Mouse (Mus musculus) kidney, adult 11 months (tissue): ENCODE data around the gene Dlgap1.

Experiments used
- DNase-seq: peaks from one replicate; pipeline ENCODE4 v3.0.0; 2022

Gene Dlgap1

DNA sequence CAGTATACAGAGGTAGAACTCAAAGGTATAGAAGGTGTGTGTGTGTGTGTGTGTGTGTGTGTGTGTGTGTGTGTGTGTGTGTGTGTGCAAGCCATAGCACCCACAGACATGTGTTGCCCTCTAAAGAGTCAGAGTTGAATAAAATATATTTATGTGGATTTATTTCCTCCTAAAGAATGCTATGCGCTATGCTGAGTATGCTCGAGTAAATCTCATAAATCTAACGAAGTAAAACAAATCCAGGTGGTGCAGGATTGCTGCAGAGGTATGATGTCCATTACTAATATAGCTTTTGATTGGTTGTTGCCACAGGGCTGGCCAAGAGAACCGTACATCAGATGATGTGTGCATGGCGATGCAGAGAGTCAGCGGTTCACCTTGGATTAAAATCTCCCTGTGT is 222.4 kb downstream of the Dlgap1 start:
- DNase-seq = no peak

GRCm38 (mm10) chr17:70222891-70223290 is 254.0 kb downstream of the Dlgap1 start:
- no peak for DNase-seq

DNA sequence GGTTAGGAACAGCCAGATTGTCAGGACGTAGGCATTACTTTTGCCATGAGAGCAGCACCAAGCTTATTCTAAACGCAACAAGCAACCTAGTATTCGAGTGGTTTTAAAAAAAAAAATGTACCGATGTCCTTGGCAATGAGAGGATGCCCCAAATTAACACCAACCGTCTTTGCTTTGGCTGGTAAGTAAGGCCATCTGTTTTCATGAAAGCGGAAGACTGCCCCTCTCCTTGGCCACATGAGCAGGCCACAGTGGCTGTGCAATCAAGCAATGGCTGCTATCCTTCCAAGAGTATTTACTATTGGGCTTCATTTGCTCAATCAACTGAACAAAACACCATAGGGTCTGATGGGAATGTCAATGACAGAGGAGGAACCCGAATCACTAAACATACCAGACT is 278.5 kb downstream of the Dlgap1 start:
- no peak for DNase-seq

- DNase-seq = no peak
Measured at GRCm38 (mm10) chr17:70248250-70248649, 279.4 kb downstream of the Dlgap1 start.

GRCm38 (mm10) chr17:70252476-70252875 is 283.6 kb downstream of the Dlgap1 start:
- no peak for DNase-seq

GRCm38 (mm10) chr17:70256371-70256770 is 287.5 kb downstream of the Dlgap1 start:
- DNase-seq = no peak

DNA sequence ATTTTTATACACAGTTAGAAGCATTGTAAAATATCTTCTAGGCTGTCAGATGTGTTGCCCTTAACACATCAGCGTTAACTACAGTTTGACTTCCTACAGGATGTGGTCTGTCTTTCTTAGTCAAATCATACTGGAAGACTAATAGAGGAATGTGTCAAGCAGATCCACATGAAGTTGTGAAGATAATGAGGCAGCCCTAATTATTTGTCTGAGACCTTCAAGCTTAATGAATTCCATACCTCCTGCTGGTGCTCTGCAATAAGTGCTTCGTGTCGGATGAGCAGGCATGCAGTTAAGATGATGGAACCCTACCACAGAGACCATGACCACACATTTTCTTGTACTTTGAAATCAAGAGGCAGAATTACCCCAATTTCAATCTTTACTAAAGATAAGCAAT is 294.3 kb downstream of the Dlgap1 start:
- no peak for DNase-seq

- no peak for DNase-seq
Measured at GRCm38 (mm10) chr17:70272125-70272524, 303.3 kb downstream of the Dlgap1 start.

GRCm38 (mm10) chr17:70287708-70288107 is 318.8 kb downstream of the Dlgap1 start:
- DNase-seq = no peak

GRCm38 (mm10) chr17:70294106-70294505 is 325.2 kb downstream of the Dlgap1 start:
- no peak for DNase-seq

GRCm38 (mm10) chr17:70301941-70302478 is 333.1 kb downstream of the Dlgap1 start:
- DNase-seq = no peak

- DNase-seq = no peak
Measured at GRCm38 (mm10) chr17:70302656-70303055, 333.8 kb downstream of the Dlgap1 start.

- DNase-seq = no peak
Measured at GRCm38 (mm10) chr17:70305021-70305420, 336.1 kb downstream of the Dlgap1 start.

DNA sequence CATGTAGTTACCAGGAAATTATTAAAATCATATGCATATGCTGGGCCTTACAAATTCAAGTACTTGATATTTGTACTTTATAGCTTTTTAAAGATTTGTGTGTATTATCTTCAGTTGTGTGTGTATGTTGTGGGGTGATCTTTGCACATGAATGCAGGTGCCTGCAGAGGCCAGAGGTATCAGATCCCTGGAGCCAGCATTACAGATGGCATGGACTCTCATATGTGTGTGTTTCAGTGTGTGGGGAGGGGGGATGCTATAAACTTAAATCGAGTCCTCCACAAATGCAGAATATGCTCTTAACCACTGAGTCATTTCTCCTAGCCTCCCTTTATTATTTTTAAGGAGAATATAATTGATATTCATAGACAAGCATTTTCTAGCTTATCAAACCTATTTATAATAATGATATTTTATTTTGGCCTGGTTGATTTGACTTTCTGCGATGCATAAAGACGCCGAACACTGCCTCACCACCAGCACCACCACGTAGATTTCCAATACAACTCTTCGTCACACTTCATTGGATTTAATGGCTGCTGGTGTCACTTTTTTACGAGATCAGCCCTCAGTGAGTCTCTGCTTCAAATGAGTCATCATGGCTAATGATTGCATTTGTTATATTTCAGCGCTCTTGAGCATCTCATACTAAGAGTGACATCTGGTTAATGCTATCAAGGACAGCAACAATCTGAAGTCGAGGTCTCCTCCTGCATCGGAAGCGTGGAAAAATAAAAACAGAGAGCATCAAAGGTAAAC is 338.7 kb downstream of the Dlgap1 start:
- DNase-seq = no peak

DNA sequence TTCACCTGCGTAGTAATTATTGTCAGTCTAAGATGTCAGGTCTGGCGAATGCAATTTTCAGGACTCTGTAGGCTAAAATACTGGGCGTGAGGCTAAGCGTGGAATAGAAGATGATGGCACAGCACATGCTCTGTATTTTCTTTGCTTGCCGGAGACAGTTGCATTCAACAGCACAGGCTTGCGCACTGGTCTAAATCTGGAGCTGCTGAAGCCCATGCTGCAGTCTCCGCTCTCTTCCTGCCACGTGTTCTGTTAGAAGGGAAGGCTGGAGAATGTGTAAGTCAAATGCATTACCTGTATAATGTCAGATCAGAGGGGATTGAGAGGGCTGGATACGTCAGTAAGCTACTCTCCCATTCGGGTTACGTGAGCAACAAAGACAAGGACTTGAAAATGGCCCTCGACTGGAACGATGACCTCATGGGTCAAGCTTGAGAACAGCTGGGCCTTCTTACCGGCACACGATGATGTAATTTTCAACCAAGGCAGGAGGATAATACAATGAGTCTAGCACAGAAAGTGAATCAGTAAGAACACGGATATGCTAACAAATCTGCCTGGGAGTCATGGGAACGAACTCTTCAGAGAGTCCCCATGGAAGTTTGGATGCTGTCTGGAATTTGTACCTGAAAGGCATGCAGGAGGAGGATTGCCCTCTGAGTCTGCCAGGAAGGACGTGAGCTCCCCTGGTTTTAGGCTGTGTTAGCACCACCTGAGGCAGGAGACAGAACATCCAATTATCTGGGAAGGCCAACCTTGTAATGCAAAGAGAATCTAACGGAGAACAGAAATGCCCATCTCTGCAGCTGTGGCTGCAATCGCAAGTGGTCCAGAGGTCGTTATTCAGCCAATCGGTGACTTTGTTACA is 339.7 kb downstream of the Dlgap1 start:
- DNase-seq = no peak

DNA sequence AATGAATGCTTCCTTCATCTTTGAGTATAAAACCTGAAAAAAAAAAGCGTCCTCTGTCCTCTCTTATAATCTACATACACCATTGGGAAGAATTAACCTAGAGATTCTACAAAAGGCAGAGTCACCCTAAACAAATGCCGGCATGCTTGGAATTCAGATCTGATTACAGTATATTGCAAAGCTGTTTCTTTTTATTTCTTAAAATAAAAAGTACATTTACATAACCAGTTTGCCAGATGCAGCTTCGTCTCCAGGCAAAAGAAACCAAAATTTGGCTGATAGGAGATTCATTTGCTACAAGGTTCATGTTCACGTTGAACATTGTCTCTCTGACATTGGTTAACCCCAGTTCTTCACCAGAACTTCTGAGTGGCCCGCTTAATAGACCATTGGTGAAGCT is 347.5 kb downstream of the Dlgap1 start:
- no peak for DNase-seq

DNA sequence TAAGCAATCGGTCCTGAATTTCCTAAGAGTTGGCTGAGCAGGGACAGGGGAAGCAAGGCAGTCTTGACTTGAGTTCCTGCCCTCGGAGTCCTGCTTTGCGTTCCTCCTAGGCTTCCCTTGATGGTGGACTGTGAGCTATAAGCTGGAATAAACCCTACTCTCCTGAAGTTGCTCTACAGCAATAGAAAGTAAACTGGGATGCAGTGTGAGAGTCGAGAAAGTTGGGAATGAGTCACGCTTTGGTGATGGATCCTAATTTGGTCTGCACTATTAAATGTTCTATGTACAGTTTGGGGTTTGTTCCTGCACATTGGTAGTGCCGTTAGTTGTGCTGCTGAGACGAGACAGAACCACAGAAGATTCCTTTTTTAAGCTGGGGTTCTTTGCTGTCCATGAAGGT is 348.9 kb downstream of the Dlgap1 start:
- no peak for DNase-seq

- no peak for DNase-seq
Measured at GRCm38 (mm10) chr17:70321976-70322375, 353.1 kb downstream of the Dlgap1 start.

DNA sequence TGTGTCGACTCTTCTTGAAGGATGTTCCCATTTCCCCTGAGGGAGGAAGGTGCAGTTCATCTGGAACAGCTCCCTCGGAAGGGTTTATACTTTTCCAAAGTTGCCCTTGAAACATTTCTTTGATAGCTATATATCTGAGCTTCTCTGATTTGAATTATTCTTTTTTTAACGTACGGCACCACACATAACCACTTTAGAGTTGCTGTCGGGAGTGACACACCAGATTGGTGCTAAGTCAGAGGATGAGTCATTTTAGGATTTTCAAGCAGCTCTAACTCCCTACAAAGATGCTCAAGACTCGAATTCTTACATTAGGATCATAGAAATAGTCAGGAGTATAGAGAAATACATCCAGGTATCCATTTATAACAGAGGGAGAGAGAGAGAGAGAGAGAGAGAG is 364.6 kb downstream of the Dlgap1 start:
- DNase-seq = no peak

- no peak for DNase-seq
Measured at GRCm38 (mm10) chr17:70334171-70334570, 365.3 kb downstream of the Dlgap1 start.

DNA sequence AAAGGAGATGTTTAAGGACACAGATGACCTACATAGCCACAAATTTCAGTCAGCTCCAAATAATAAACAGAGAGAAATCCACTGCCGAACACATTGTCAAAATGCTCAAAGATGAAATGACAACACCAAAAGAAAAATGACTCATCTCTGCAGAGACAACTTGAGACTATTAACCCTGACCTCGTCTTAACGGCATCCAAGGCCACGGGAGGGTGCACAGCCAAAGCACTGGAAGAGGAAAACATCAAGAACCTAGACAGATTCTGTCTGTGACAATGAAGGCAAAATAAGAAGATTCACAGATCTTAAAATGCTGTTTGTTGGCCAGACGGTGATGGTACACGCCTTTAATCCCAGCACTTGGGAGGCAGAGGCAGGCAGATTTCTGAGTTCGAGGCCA is 370.9 kb downstream of the Dlgap1 start:
- no peak for DNase-seq

- no peak for DNase-seq
Measured at GRCm38 (mm10) chr17:70341230-70341629, 372.4 kb downstream of the Dlgap1 start.

GRCm38 (mm10) chr17:70341920-70342319 is 373.0 kb downstream of the Dlgap1 start:
- no peak for DNase-seq

DNA sequence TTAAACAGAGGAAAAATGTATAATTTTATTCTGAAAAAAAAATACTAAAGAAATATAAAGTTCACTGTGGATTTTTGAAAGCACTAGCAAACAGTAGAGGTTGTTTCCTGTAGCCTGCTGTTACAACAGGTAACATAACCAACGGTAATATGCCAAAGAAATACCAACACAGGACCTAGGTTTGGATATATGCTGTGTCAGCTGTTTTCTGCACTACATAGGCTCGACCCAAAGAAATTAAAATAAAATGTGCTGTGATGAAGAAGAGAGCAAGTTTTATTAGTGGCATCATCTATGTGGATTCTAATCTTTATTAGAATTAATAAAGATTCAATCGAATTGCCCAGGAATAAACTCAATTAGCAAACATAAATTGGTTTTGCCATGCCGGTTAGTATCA is 378.5 kb downstream of the Dlgap1 start:
- DNase-seq = no peak
